Mouse (Mus musculus): Measurements from ENCODE around the gene Itsn1.

Itsn1 gene

GRCm38 (mm10) chr16:91730446-91730845, 1.4 kb downstream of the Itsn1 start:
- WGBS = 1% methylated on average over 11 of the region's 11 CpGs

GRCm38 (mm10) chr16:91732816-91733215, 3.7 kb downstream of the Itsn1 start:
- WGBS = 82% methylated on average over 2 of the region's 2 CpGs

GRCm38 (mm10) chr16:91734771-91735170, 5.7 kb downstream of the Itsn1 start:
- 58% methylated on average over 5 of the region's 5 CpGs for WGBS

- WGBS = 78% methylated on average over 7 of the region's 7 CpGs
Measured at GRCm38 (mm10) chr16:91736046-91736816, 7.2 kb downstream of the Itsn1 start.

GRCm38 (mm10) chr16:91738505-91738904, 9.4 kb downstream of the Itsn1 start:
- WGBS = 83% methylated on average over 6 of the region's 6 CpGs

GRCm38 (mm10) chr16:91740184-91740917, 11.3 kb downstream of the Itsn1 start:
- 68% methylated on average over 8 of the region's 8 CpGs for WGBS

GRCm38 (mm10) chr16:91740918-91741255, 11.8 kb downstream of the Itsn1 start:
- WGBS = 71% methylated on average over 7 of the region's 7 CpGs

GRCm38 (mm10) chr16:91743055-91743454, 14.0 kb downstream of the Itsn1 start:
- 79% methylated on average over 7 of the region's 7 CpGs for WGBS

- 30% methylated on average over 14 of the region's 14 CpGs for WGBS
Measured at GRCm38 (mm10) chr16:91746101-91746950, 17.2 kb downstream of the Itsn1 start.

GRCm38 (mm10) chr16:91747567-91747966, 18.5 kb downstream of the Itsn1 start:
- WGBS = 95% methylated on average over 6 of the region's 6 CpGs

GRCm38 (mm10) chr16:91751644-91752385, 22.7 kb downstream of the Itsn1 start:
- 84% methylated on average over 13 of the region's 13 CpGs for WGBS

- WGBS = 86% methylated on average over 4 of the region's 4 CpGs
Measured at GRCm38 (mm10) chr16:91753611-91754010, 24.5 kb downstream of the Itsn1 start.

GRCm38 (mm10) chr16:91754957-91755356, 25.9 kb downstream of the Itsn1 start:
- WGBS = 85% methylated on average over 6 of the region's 6 CpGs

- 74% methylated on average over 9 of the region's 9 CpGs for WGBS
Measured at GRCm38 (mm10) chr16:91761202-91761601, 32.1 kb downstream of the Itsn1 start.

- WGBS = 81% methylated on average over 3 of the region's 3 CpGs
Measured at GRCm38 (mm10) chr16:91761761-91762160, 32.7 kb downstream of the Itsn1 start.

GRCm38 (mm10) chr16:91762476-91762875, 33.4 kb downstream of the Itsn1 start:
- 73% methylated on average over 7 of the region's 7 CpGs for WGBS

- WGBS = 72% methylated on average over 6 of the region's 6 CpGs
Measured at GRCm38 (mm10) chr16:91763975-91764374, 34.9 kb downstream of the Itsn1 start.

GRCm38 (mm10) chr16:91764414-91764813, 35.3 kb downstream of the Itsn1 start:
- WGBS = 66% methylated on average over 6 of the region's 6 CpGs

GRCm38 (mm10) chr16:91765121-91765815, 36.2 kb downstream of the Itsn1 start:
- WGBS = 90% methylated on average over 15 of the region's 15 CpGs

GRCm38 (mm10) chr16:91765816-91766210, 36.7 kb downstream of the Itsn1 start:
- 78% methylated on average over 15 of the region's 15 CpGs for WGBS

- WGBS = 69% methylated on average over 11 of the region's 11 CpGs
Measured at GRCm38 (mm10) chr16:91767165-91767701, 38.2 kb downstream of the Itsn1 start.

All from cerebral cortex, adult 2 months (tissue).